Mouse (Mus musculus) midbrain, embryonic 14.5 days (tissue): Measurements from ENCODE around the gene Slc25a22. TPM values are rescaled to one million over a fixed set of nuclear protein-coding genes. Genes with fewer than 3 reads are reported as not detected.

Experiments
- ATAC-seq: fragments of 200-750 bp; cut with Nextera tagmentation; 2 replicates; pipeline ENCODE4 v1.8.0; 2017; ENCODE audit warnings: moderate number of reproducible peaks, moderate library complexity; ENCODE audit not compliant: low FRiP score, low TSS enrichment
- DNase-seq: peaks from one replicate; pipeline ENCODE4 v3.0.0-alpha.2; 2015
- H3K27ac ChIP-seq: fragments of 300-500 bp; sonication (generic); replicated peaks from 2 replicates; pipeline ENCODE4 v1.5.1; 2014; ENCODE audit warnings: mild to moderate bottlenecking, low read depth, low read length, moderate library complexity
- H3K27me3 ChIP-seq: fragments of 300-500 bp; sonication (generic); 2 replicates; pipeline ENCODE4 v1.6.1; 2014; ENCODE audit warnings: low read length, control low read depth, mixed read lengths; ENCODE audit not compliant: control insufficient read depth, insufficient read depth
- H3K36me3 ChIP-seq: fragments of 300-500 bp; sonication (generic); 2 replicates; pipeline ENCODE4 v1.6.1; 2014; ENCODE audit warnings: low read length, control low read depth; ENCODE audit not compliant: control insufficient read depth, insufficient read depth
- H3K4me1 ChIP-seq: fragments of 300-500 bp; sonication (generic); 2 replicates; pipeline ENCODE4 v1.6.1; 2014; ENCODE audit warnings: mild to moderate bottlenecking, antibody characterized with exemption, low read length, control low read depth; ENCODE audit not compliant: control insufficient read depth, insufficient read depth
- H3K4me2 ChIP-seq: fragments of 300-500 bp; sonication (generic); 2 replicates; pipeline ENCODE4 v1.6.1; 2014; ENCODE audit warnings: mild to moderate bottlenecking, low read length, moderate library complexity
- H3K4me3 ChIP-seq: fragments of 300-500 bp; sonication (generic); replicated peaks from 2 replicates; pipeline ENCODE4 v1.5.1; 2014; ENCODE audit warnings: low read depth, low read length
- H3K9ac ChIP-seq: fragments of 300-500 bp; sonication (generic); replicated peaks from 2 replicates; pipeline ENCODE4 v1.6.1; 2014; ENCODE audit warnings: mild to moderate bottlenecking, low read length, moderate library complexity
- H3K9me3 ChIP-seq: fragments of 300-500 bp; sonication (generic); 2 replicates; pipeline ENCODE4 v1.6.1; 2016; ENCODE audit warnings: low read length, control low read depth, mixed read lengths; ENCODE audit not compliant: control insufficient read depth
- WGBS: fragments of 180-500 bp; shearing (Covaris S2); extraction: QIAGEN DNeasy Blood & Tissue Kit; methylation state at CpG from one replicate; pipeline ENCODE4 v1.1.7; 2014; 5-methylcytosine and 5-hydroxymethylcytosine counted together
- polyA plus RNA-seq: library from polyadenylated mRNA; unstranded; fragments of >200 nt; fragmentation: Nextera tagmentation; extraction: Ambion mirVana; gene quantifications from 2 replicates; pipeline ENCODE4 v1.2.1, GENCODE M21; 2014

Slc25a22 gene
- polyA plus RNA-seq, 1 experiment from 2014 or later = 82.9 TPM

DNA sequence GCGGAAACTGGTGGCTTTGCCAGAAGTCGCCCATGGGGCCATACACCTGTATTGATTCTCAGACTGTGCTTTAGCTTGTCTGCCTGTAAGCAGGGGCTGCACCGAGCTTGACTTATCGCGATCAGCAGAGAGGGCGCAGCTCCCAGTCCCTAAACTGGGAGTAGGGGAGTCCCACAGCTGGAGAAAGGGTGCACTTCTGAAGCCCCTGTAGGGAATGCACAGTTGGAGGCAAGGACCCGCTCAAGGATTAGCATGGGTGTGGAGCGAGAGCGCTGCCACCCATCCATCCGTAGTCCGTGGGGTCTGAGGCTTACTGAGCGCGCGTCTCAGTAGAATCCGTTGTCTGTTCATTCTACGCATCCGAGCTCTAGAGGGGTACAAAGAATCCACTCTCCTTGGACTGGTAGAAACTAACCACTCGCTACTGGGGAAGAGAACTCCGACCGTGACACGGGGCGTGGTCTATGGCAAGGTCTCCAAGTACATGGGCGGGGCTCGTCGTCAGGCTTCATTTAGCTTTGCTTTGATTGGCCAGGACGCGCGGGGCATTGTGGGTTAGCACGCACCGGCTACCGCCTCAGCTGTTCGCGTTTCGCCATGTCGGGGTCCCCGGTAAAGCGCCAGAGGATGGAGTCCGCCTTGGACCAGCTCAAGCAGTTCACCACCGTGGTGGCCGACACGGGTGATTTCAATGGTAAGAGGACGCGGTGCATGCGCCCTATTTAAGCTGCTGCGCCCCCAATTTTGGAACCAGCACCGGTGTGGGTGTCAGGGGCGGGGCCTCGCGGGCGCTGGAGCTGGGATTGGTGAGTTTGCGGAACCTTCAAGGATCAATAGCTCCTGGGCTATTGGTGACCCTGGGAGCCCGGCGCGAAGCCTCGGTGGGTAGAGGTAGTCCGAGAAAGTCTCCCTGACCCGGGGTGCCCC lies 45.8 kb downstream of the Slc25a22 start, which contains the start of gene Taldo1:
TSS of gene Taldo1 (plus strand) at position 575 of the 927 bp plus-strand sequence.
- peak; percentile 97 for DNase-seq
- Histone ChIP-seq H3K9ac (peak within 1 kb of the TSS; percentile 50), H3K4me1 (peaks cover 13% of the 10 kb centered on the region), H3K4me2 (peak within 1 kb of the TSS; percentile 72), H3K9me3 (no peaks in the 10 kb centered on the region), H3K27me3 (no peaks in the 10 kb centered on the region), H3K4me3 (peak within 1 kb of the TSS; percentile 65), H3K27ac (peak within 1 kb of the TSS; percentile 66), H3K36me3 (peaks cover 10% of the 10 kb centered on the region)
- peak; percentile 96 for ATAC-seq
- WGBS = under 1% methylated on average over 57 of the region's 57 CpGs

DNA sequence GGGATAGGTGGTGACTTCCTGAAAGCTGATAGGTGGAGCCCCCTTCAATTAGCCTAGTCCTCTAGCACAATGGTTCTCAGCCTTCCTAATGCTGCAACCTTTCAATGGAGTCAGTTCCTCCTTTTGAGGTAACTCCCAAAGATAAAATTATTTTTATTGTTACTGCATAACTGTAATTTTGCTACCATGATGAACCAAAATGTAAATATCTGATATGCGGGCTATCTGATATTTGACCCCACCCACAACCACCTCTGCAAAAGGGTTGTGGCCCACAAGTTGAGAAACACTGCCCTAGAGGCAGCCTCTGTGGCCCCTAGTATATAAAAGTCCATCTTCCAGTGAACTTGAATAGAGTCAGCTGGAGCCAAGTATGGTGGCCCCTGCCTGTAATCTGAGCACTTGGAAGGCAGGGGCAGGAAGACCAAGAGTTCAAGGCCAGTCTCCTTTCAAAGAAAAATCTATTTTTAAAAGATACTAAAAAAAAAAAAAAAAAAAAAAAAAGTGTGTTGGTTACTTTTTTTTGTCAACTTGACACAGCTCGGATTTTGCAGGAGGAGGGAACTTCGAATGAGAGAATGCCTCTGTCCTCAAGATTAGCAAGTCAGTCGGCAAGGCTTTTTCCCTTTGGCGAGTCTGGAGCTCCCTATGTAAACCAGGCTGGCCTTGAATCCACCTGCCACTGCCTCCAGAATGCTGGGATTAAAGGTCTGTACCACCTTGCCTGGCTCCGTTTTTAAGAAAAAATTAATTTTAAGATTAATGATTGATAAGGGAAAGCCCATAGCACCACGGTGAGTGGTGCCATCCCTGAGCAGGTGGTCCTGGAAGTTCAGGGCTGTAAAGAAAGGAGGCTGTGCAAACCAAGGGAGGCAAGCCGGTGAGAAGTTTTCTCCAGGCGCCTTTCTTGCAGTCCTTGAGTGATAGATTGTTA lies 47.1 kb downstream of the Slc25a22 start:
- 58% methylated on average over 9 of the region's 9 CpGs for WGBS
- Histone ChIP-seq H3K4me2 (no peak overlapping the region), H3K27ac (no peak overlapping the region), H3K36me3 (no peaks in the 10 kb centered on the region), H3K27me3 (no peaks in the 10 kb centered on the region), H3K9ac (no peak overlapping the region), H3K9me3 (no peaks in the 10 kb centered on the region), H3K4me1 (peaks cover 13% of the 10 kb centered on the region), H3K4me3 (peak overlapping the region; percentile 65; the same call in 1 of the 2 replicates)
- DNase-seq (no peak), ATAC-seq (no peak)

- ATAC-seq (no peak), DNase-seq (no peak)
- H3K36me3 ChIP-seq = no peaks in the 10 kb centered on the region
- no peak overlapping the region for H3K27ac ChIP-seq
- H3K9me3 ChIP-seq = no peaks in the 10 kb centered on the region
- H3K4me1 ChIP-seq = peaks cover 13% of the 10 kb centered on the region
- no peak overlapping the region for H3K9ac ChIP-seq
- 52% methylated on average over 3 of the region's 3 CpGs for WGBS
- no peaks in the 10 kb centered on the region for H3K27me3 ChIP-seq
- H3K4me2 ChIP-seq = no peak overlapping the region
- no peak overlapping the region for H3K4me3 ChIP-seq
Measured at GRCm38 (mm10) chr7:141388487-141389109, 49.1 kb downstream of the Slc25a22 start.

GRCm38 (mm10) chr7:141387807-141388486 lies 49.7 kb downstream of the Slc25a22 start:
- ATAC-seq (no peak), DNase-seq (no peak)
- no peaks in the 10 kb centered on the region for H3K36me3 ChIP-seq
- H3K9me3 ChIP-seq = no peaks in the 10 kb centered on the region
- WGBS = 64% methylated on average over 2 of the region's 2 CpGs
- H3K4me3 ChIP-seq = no peak overlapping the region
- peaks cover 9% of the 10 kb centered on the region for H3K4me1 ChIP-seq
- no peak overlapping the region for H3K9ac ChIP-seq
- no peak overlapping the region for H3K4me2 ChIP-seq
- no peak overlapping the region for H3K27ac ChIP-seq
- no peaks in the 10 kb centered on the region for H3K27me3 ChIP-seq

GRCm38 (mm10) chr7:141381068-141381835 lies 56.4 kb downstream of the Slc25a22 start:
- 81% methylated on average over 4 of the region's 4 CpGs for WGBS
- Histone ChIP-seq H3K36me3 (no peaks in the 10 kb centered on the region), H3K4me2 (no peak overlapping the region), H3K4me3 (no peak overlapping the region), H3K9me3 (no peaks in the 10 kb centered on the region), H3K27ac (no peak overlapping the region), H3K27me3 (no peaks in the 10 kb centered on the region), H3K4me1 (no peaks in the 10 kb centered on the region), H3K9ac (no peak overlapping the region)
- ATAC-seq = no peak
- no peak for DNase-seq

Other genes with a start within 250 kb of the Slc25a22 start
- 125 and 176 TPM in 2 replicates for gene Hras, start 243.9 kb downstream of the Slc25a22 start, polyA plus RNA-seq
- 9.0 and 9.8 TPM in 2 replicates for gene Lrrc56, start 243.7 kb downstream of the Slc25a22 start, polyA plus RNA-seq
- gene Lmntd2, start 223.8 kb downstream of the Slc25a22 start, polyA plus RNA-seq = 0.88 and 1.1 TPM in 2 replicates
- 25.9 and 27.2 TPM in 2 replicates for gene Rassf7, start 222.0 kb downstream of the Slc25a22 start, polyA plus RNA-seq
- gene Phrf1, start 209.1 kb downstream of the Slc25a22 start, polyA plus RNA-seq = 60.1 and 77.5 TPM in 2 replicates
- 1.1 and 9.2 TPM in 2 replicates for gene Irf7, start 171.4 kb downstream of the Slc25a22 start, polyA plus RNA-seq
- not detected in 2 replicates for gene Cdhr5, start 161.1 kb downstream of the Slc25a22 start, polyA plus RNA-seq
- gene Sct, start 158.8 kb downstream of the Slc25a22 start, polyA plus RNA-seq = 0.49 and 1.3 TPM in 2 replicates
- 0.53 and 0.54 TPM in 2 replicates for gene Drd4, start 145.9 kb downstream of the Slc25a22 start, polyA plus RNA-seq
- gene Deaf1, start 110.2 kb downstream of the Slc25a22 start, polyA plus RNA-seq = 180 and 207 TPM in 2 replicates
- gene Tmem80, start 110.2 kb downstream of the Slc25a22 start, polyA plus RNA-seq = 38.6 and 48.9 TPM in 2 replicates
- gene Eps8l2, start 99.0 kb downstream of the Slc25a22 start, polyA plus RNA-seq = 0.19 and 0.50 TPM in 2 replicates
- gene Taldo1, start 45.7 kb downstream of the Slc25a22 start, polyA plus RNA-seq = 312 and 318 TPM in 2 replicates
- gene Gatd1, start 23.8 kb downstream of the Slc25a22 start, polyA plus RNA-seq = 48.3 and 49.3 TPM in 2 replicates
- gene Cend1, start 8.4 kb downstream of the Slc25a22 start, polyA plus RNA-seq = 25.7 and 79.2 TPM in 2 replicates
- 2.3 and 3.6 TPM in 2 replicates for gene Pidd1, start 6.1 kb upstream of the Slc25a22 start, polyA plus RNA-seq
- gene Rplp2, start 9.5 kb upstream of the Slc25a22 start, polyA plus RNA-seq = 772 and 804 TPM in 2 replicates
- gene Pnpla2, start 17.3 kb upstream of the Slc25a22 start, polyA plus RNA-seq = 15.8 and 15.9 TPM in 2 replicates
- gene Cracr2b, start 23.2 kb upstream of the Slc25a22 start, polyA plus RNA-seq = 3.8 and 4.6 TPM in 2 replicates
- gene Cd151, start 29.5 kb upstream of the Slc25a22 start, polyA plus RNA-seq = 43.8 and 44.1 TPM in 2 replicates
- gene Polr2l, start 37.2 kb upstream of the Slc25a22 start, polyA plus RNA-seq = 75.1 and 93.3 TPM in 2 replicates
- 35.2 and 36.4 TPM in 2 replicates for gene Tspan4, start 37.3 kb upstream of the Slc25a22 start, polyA plus RNA-seq
- 37.9 and 40.2 TPM in 2 replicates for gene Chid1, start 102.0 kb upstream of the Slc25a22 start, polyA plus RNA-seq
- 95.4 and 103 TPM in 2 replicates for gene Ap2a2, start 124.3 kb upstream of the Slc25a22 start, polyA plus RNA-seq
- 0.15 and 0.29 TPM in 2 replicates for gene Muc6, start 217.4 kb upstream of the Slc25a22 start, polyA plus RNA-seq